Mouse (Mus musculus) embryonic facial prominence, embryonic 14.5 days (tissue): ENCODE measurements around the gene Cep128. TPM values are rescaled to one million over a fixed set of nuclear protein-coding genes. Genes with fewer than 3 reads are reported as not detected.

Experiments used
- ATAC-seq: fragments of 200-750 bp; cut with Nextera tagmentation; 2 replicates; pipeline ENCODE4 v1.8.0; 2017; ENCODE audit warnings: low read depth, moderate number of reproducible peaks, moderate TSS enrichment
- DNase-seq: peaks from one replicate; pipeline ENCODE4 v3.0.0-alpha.2; 2015; ENCODE audit warnings: low spot score
- H3K27ac ChIP-seq: fragments of 300-500 bp; sonication (generic); replicated peaks from 2 replicates; pipeline ENCODE4 v1.5.1; 2014; ENCODE audit warnings: low read depth, mild to moderate bottlenecking, low read length, moderate library complexity
- H3K27me3 ChIP-seq: fragments of 300-500 bp; sonication (generic); replicated peaks from 2 replicates; pipeline ENCODE4 v1.6.1; 2014; ENCODE audit warnings: low read length; ENCODE audit not compliant: control insufficient read depth, insufficient read depth
- H3K36me3 ChIP-seq: fragments of 300-500 bp; sonication (generic); 2 replicates; pipeline ENCODE4 v1.6.1; 2014; ENCODE audit warnings: low read length, mixed read lengths; ENCODE audit not compliant: control insufficient read depth, insufficient read depth
- H3K4me1 ChIP-seq: fragments of 300-500 bp; sonication (generic); 2 replicates; pipeline ENCODE4 v1.6.1; 2014; ENCODE audit warnings: antibody characterized with exemption, low read length; ENCODE audit not compliant: control insufficient read depth, insufficient read depth
- H3K4me2 ChIP-seq: fragments of 300-500 bp; sonication (generic); 2 replicates; pipeline ENCODE4 v1.6.1; 2014; ENCODE audit warnings: low read depth, mild to moderate bottlenecking, low read length, moderate library complexity, mixed read lengths
- H3K4me3 ChIP-seq: fragments of 300-500 bp; sonication (generic); 2 replicates; pipeline ENCODE4 v1.5.1; 2014; ENCODE audit warnings: low read depth, mild to moderate bottlenecking, low read length
- H3K9ac ChIP-seq: fragments of 300-500 bp; sonication (generic); 2 replicates; pipeline ENCODE4 v1.6.1; 2014; ENCODE audit warnings: low read depth, mild to moderate bottlenecking, low read length, moderate library complexity, mixed read lengths
- H3K9me3 ChIP-seq: fragments of 300-500 bp; sonication (generic); 2 replicates; pipeline ENCODE4 v1.6.1; 2016; ENCODE audit warnings: low read length; ENCODE audit not compliant: control insufficient read depth
- WGBS: fragments of 180-500 bp; shearing (Covaris S2); extraction: QIAGEN DNeasy Blood & Tissue Kit; methylation state at CpG from one replicate; pipeline ENCODE4 v1.1.7; 2014; 5-methylcytosine and 5-hydroxymethylcytosine counted together
- polyA plus RNA-seq: library from polyadenylated mRNA; unstranded; fragments of >200 nt; fragmentation: Nextera tagmentation; extraction: Ambion mirVana; gene quantifications from 2 replicates; pipeline ENCODE4 v1.2.1, GENCODE M21; 2014

Cep128 gene
- 8.2 and 9.6 TPM in 2 replicates for polyA plus RNA-seq

- DNase-seq (peak; percentile 97), ATAC-seq (peak; percentile 100)
- Histone ChIP-seq H3K4me1 (0 out of 2 replicates have a peak, but pooled peaks cover 4% of the 10 kb centered on the region), H3K27ac (no peak within 1 kb of the TSS), H3K4me3 (peak within 1 kb of the TSS; percentile 60), H3K4me2 (peak within 1 kb of the TSS; percentile 80), H3K36me3 (no peaks in the 10 kb centered on the region), H3K27me3 (no peaks in the 10 kb centered on the region), H3K9me3 (no peaks in the 10 kb centered on the region), H3K9ac (peak within 1 kb of the TSS; percentile 61)
- WGBS = under 1% methylated on average over 27 of the region's 27 CpGs
Observed at GRCm38 (mm10) chr12:91384281-91385017, at the start of gene Cep128, which contains the start of gene Tshr. Cep128 (minus strand) TSS chr12:91384409. Tshr (plus strand) TSS chr12:91384563.

- no peaks in the 10 kb centered on the region for H3K27me3 ChIP-seq
- no peak overlapping the region for H3K27ac ChIP-seq
- no peak overlapping the region for H3K4me3 ChIP-seq
- WGBS = 49% methylated on average over 2 of the region's 2 CpGs
- H3K9me3 ChIP-seq = no peaks in the 10 kb centered on the region
- DNase-seq (no peak), ATAC-seq (no peak)
- H3K9ac ChIP-seq = no peak overlapping the region
- no peaks in the 10 kb centered on the region for H3K36me3 ChIP-seq
- no peaks in the 10 kb centered on the region for H3K4me1 ChIP-seq
- H3K4me2 ChIP-seq = no peak overlapping the region
Observed at GRCm38 (mm10) chr12:91427129-91427528, 42.9 kb upstream of the Cep128 start.

GRCm38 (mm10) chr12:91426499-91426898, 42.3 kb upstream of the Cep128 start:
- WGBS = 32% methylated on average over 4 of the region's 4 CpGs
- Histone ChIP-seq H3K4me3 (no peak overlapping the region), H3K36me3 (no peaks in the 10 kb centered on the region)

GRCm38 (mm10) chr12:91423125-91423820, 39.1 kb upstream of the Cep128 start:
- no peak for ATAC-seq
- Histone ChIP-seq H3K4me1 (no peaks in the 10 kb centered on the region), H3K4me2 (no peak overlapping the region), H3K36me3 (no peaks in the 10 kb centered on the region), H3K27me3 (no peaks in the 10 kb centered on the region), H3K9me3 (no peaks in the 10 kb centered on the region), H3K4me3 (no peak overlapping the region), H3K9ac (no peak overlapping the region), H3K27ac (no peak overlapping the region)
- 69% methylated on average over 11 of the region's 11 CpGs for WGBS
- peak; percentile 62 for DNase-seq

More at GRCm38 (mm10) chr12:91426499-91426898, 42.3 kb upstream of the Cep128 start:
- Histone ChIP-seq H3K9me3 (no peaks in the 10 kb centered on the region), H3K4me2 (no peak overlapping the region), H3K27me3 (no peaks in the 10 kb centered on the region), H3K4me1 (no peaks in the 10 kb centered on the region), H3K27ac (no peak overlapping the region), H3K9ac (no peak overlapping the region)
- DNase-seq (no peak), ATAC-seq (no peak)

GRCm38 (mm10) chr12:91421272-91421671, 37.1 kb upstream of the Cep128 start:
- ATAC-seq = no peak
- Histone ChIP-seq H3K9ac (no peak overlapping the region), H3K4me3 (no peak overlapping the region), H3K9me3 (no peaks in the 10 kb centered on the region), H3K36me3 (no peaks in the 10 kb centered on the region), H3K4me1 (no peaks in the 10 kb centered on the region), H3K27me3 (no peaks in the 10 kb centered on the region), H3K27ac (no peak overlapping the region), H3K4me2 (no peak overlapping the region)
- WGBS = 29% methylated on average over 9 of the region's 9 CpGs
- DNase-seq = no peak

- Histone ChIP-seq H3K27ac (no peak overlapping the region), H3K27me3 (no peaks in the 10 kb centered on the region), H3K9ac (no peak overlapping the region), H3K36me3 (no peaks in the 10 kb centered on the region), H3K4me2 (no peak overlapping the region), H3K4me1 (no peaks in the 10 kb centered on the region), H3K4me3 (no peak overlapping the region), H3K9me3 (no peaks in the 10 kb centered on the region)
- 50% methylated on average over 7 of the region's 7 CpGs for WGBS
- DNase-seq (peak; percentile 19), ATAC-seq (no peak)
Observed at GRCm38 (mm10) chr12:91418791-91419190, 34.6 kb upstream of the Cep128 start.

GRCm38 (mm10) chr12:91416828-91417227, 32.6 kb upstream of the Cep128 start:
- no peaks in the 10 kb centered on the region for H3K4me1 ChIP-seq
- H3K9ac ChIP-seq = no peak overlapping the region
- H3K4me3 ChIP-seq = no peak overlapping the region
- ATAC-seq (no peak), DNase-seq (no peak)
- no peak overlapping the region for H3K27ac ChIP-seq
- H3K9me3 ChIP-seq = no peaks in the 10 kb centered on the region
- H3K4me2 ChIP-seq = no peak overlapping the region
- 91% methylated on average over 7 of the region's 7 CpGs for WGBS
- H3K27me3 ChIP-seq = no peaks in the 10 kb centered on the region
- H3K36me3 ChIP-seq = no peaks in the 10 kb centered on the region

GRCm38 (mm10) chr12:91415112-91415511, 30.9 kb upstream of the Cep128 start:
- no peak overlapping the region for H3K4me3 ChIP-seq
- H3K4me2 ChIP-seq = no peak overlapping the region
- DNase-seq (no peak), ATAC-seq (no peak)
- H3K9me3 ChIP-seq = no peaks in the 10 kb centered on the region
- no peaks in the 10 kb centered on the region for H3K27me3 ChIP-seq
- H3K36me3 ChIP-seq = no peaks in the 10 kb centered on the region
- WGBS = 77% methylated on average over 6 of the region's 6 CpGs
- no peaks in the 10 kb centered on the region for H3K4me1 ChIP-seq
- H3K27ac ChIP-seq = no peak overlapping the region
- H3K9ac ChIP-seq = no peak overlapping the region
